Mouse (Mus musculus) liver, embryonic 15.5 days (tissue): ENCODE measurements around the gene Lpp. TPM values are rescaled to one million over a fixed set of nuclear protein-coding genes. Genes with fewer than 3 reads are reported as not detected.

Experiments
- ATAC-seq: fragments of 200-750 bp; cut with Nextera tagmentation; 2 replicates; pipeline ENCODE4 v1.8.0; 2017; ENCODE audit warnings: moderate number of reproducible peaks, mild to moderate bottlenecking, moderate library complexity; ENCODE audit not compliant: insufficient read depth
- H3K27ac ChIP-seq: fragments of 300-500 bp; sonication (generic); replicated peaks from 2 replicates; pipeline ENCODE4 v1.5.1; 2015; ENCODE audit warnings: mild to moderate bottlenecking, inconsistent platforms
- H3K27me3 ChIP-seq: fragments of 300-500 bp; sonication (generic); 2 replicates; pipeline ENCODE4 v1.6.1; 2015; ENCODE audit warnings: mild to moderate bottlenecking, inconsistent platforms
- H3K36me3 ChIP-seq: fragments of 300-500 bp; sonication (generic); replicated peaks from 2 replicates; pipeline ENCODE4 v1.6.1; 2015; ENCODE audit warnings: moderate library complexity, mild to moderate bottlenecking, inconsistent platforms
- H3K4me1 ChIP-seq: fragments of 300-500 bp; sonication (generic); replicated peaks from 2 replicates; pipeline ENCODE4 v1.6.1; 2015; ENCODE audit warnings: inconsistent platforms
- H3K4me2 ChIP-seq: fragments of 300-500 bp; sonication (generic); 2 replicates; pipeline ENCODE4 v1.6.1; 2015; ENCODE audit warnings: moderate library complexity, mild to moderate bottlenecking, inconsistent platforms
- H3K4me3 ChIP-seq: fragments of 300-500 bp; sonication (generic); replicated peaks from 2 replicates; pipeline ENCODE4 v1.5.1; 2015; ENCODE audit warnings: mild to moderate bottlenecking, inconsistent platforms
- H3K9ac ChIP-seq: fragments of 300-500 bp; sonication (generic); 2 replicates; pipeline ENCODE4 v1.6.1; 2015; ENCODE audit warnings: moderate library complexity, mild to moderate bottlenecking, inconsistent platforms
- H3K9me3 ChIP-seq: fragments of 300-500 bp; sonication (generic); replicated peaks from 2 replicates; pipeline ENCODE4 v1.6.1; 2016; ENCODE audit warnings: inconsistent platforms
- WGBS: fragments of 180-500 bp; shearing (Covaris S2); methylation state at CpG from one replicate; pipeline ENCODE4 v1.1.7; 2015; ENCODE audit warnings: mixed read lengths; ENCODE audit not compliant: insufficient replicate concordance; 5-methylcytosine and 5-hydroxymethylcytosine counted together
- polyA plus RNA-seq: library from polyadenylated mRNA; unstranded; fragments of >200 nt; fragmentation: Nextera tagmentation; extraction: Ambion mirVana; gene quantifications from 2 replicates; pipeline ENCODE4 v1.2.1, GENCODE M21; 2015

Lpp gene
- polyA plus RNA-seq, 1 experiment from 2014 or later: 7.2 TPM

GRCm38 (mm10) chr16:24434531-24435114, 41.3 kb downstream of the Lpp start:
- WGBS: 52% methylated on average over 7 of the region's 7 CpGs
- Histone ChIP-seq H3K27ac (no peak overlapping the region), H3K36me3 (no peaks in the 10 kb centered on the region), H3K4me2 (no peak overlapping the region), H3K9ac (no peak overlapping the region), H3K9me3 (no peaks in the 10 kb centered on the region), H3K4me1 (peaks cover 30% of the 10 kb centered on the region), H3K4me3 (no peak overlapping the region), H3K27me3 (no peaks in the 10 kb centered on the region)
- no peak for ATAC-seq

- Histone ChIP-seq H3K4me1 (peaks cover 30% of the 10 kb centered on the region), H3K27me3 (no peaks in the 10 kb centered on the region), H3K4me3 (no peak overlapping the region), H3K36me3 (no peaks in the 10 kb centered on the region), H3K9me3 (no peaks in the 10 kb centered on the region), H3K9ac (no peak overlapping the region), H3K4me2 (no peak overlapping the region), H3K27ac (no peak overlapping the region)
- no peak for ATAC-seq
- WGBS: 46% methylated on average over 6 of the region's 6 CpGs
These were observed 41.8 kb downstream of the Lpp start for GRCm38 (mm10) chr16:24435115-24435553.

DNA sequence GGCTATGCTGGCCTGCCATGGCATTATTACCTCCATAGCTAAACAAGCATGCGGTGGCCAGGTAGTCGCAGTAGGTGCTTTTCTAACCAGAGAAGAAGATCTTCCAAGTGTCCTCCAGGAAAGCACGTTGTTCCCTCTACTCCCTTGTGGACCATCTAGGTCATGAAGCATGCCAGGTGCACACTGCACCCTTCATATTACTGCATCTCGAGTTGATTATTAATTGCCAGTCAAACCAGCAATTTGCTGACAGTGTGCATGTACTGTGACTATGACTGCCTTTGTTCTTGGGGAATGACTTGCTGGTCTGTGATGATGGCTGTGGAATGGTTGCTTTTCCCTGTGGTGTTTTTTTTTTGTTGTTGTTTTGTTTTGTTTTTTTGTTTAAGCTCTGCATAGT, 45.1 kb downstream of the Lpp start:
- Histone ChIP-seq H3K27ac (no peak overlapping the region), H3K36me3 (no peaks in the 10 kb centered on the region)
- 61% methylated on average over 4 of the region's 4 CpGs for WGBS

GRCm38 (mm10) chr16:24441338-24441737, 48.0 kb downstream of the Lpp start:
- Histone ChIP-seq H3K27ac (no peak overlapping the region), H3K27me3 (no peaks in the 10 kb centered on the region), H3K4me3 (no peak overlapping the region), H3K9ac (no peak overlapping the region), H3K4me1 (no peaks in the 10 kb centered on the region), H3K36me3 (no peaks in the 10 kb centered on the region), H3K4me2 (no peak overlapping the region), H3K9me3 (no peaks in the 10 kb centered on the region)
- 48% methylated on average over 1 of the region's 1 CpGs for WGBS
- ATAC-seq: no peak

More for the DNA sequence above, 45.1 kb downstream of the Lpp start:
- no peak overlapping the region for H3K4me2 ChIP-seq
- peaks cover 26% of the 10 kb centered on the region for H3K4me1 ChIP-seq
- no peak for ATAC-seq
- H3K27me3 ChIP-seq: no peaks in the 10 kb centered on the region
- H3K4me3 ChIP-seq: no peak overlapping the region
- H3K9ac ChIP-seq: no peak overlapping the region
- no peaks in the 10 kb centered on the region for H3K9me3 ChIP-seq

GRCm38 (mm10) chr16:24442500-24443122, 49.3 kb downstream of the Lpp start:
- no peak for ATAC-seq
- Histone ChIP-seq H3K36me3 (no peaks in the 10 kb centered on the region), H3K4me3 (no peak overlapping the region), H3K4me1 (0 out of 2 replicates have a peak, but pooled peaks cover 2% of the 10 kb centered on the region), H3K27me3 (no peaks in the 10 kb centered on the region), H3K4me2 (no peak overlapping the region), H3K9ac (no peak overlapping the region), H3K9me3 (no peaks in the 10 kb centered on the region), H3K27ac (no peak overlapping the region)
- WGBS: 59% methylated on average over 5 of the region's 5 CpGs

- H3K4me2 ChIP-seq: no peak overlapping the region
These were observed 49.8 kb downstream of the Lpp start for GRCm38 (mm10) chr16:24443123-24443515.

GRCm38 (mm10) chr16:24443555-24443954, 50.2 kb downstream of the Lpp start:
- H3K4me3 ChIP-seq: no peak overlapping the region
- H3K27me3 ChIP-seq: no peaks in the 10 kb centered on the region
- H3K36me3 ChIP-seq: no peaks in the 10 kb centered on the region
- no peak overlapping the region for H3K9ac ChIP-seq
- H3K27ac ChIP-seq: no peak overlapping the region
- no peak for ATAC-seq
- H3K4me1 ChIP-seq: peaks cover 10% of the 10 kb centered on the region; the same call in 1 of the 2 replicates
- WGBS: 60% methylated on average over 5 of the region's 5 CpGs
- no peak overlapping the region for H3K4me2 ChIP-seq
- H3K9me3 ChIP-seq: no peaks in the 10 kb centered on the region

More at GRCm38 (mm10) chr16:24443123-24443515, 49.8 kb downstream of the Lpp start:
- 61% methylated on average over 7 of the region's 7 CpGs for WGBS
- H3K9ac ChIP-seq: no peak overlapping the region
- no peaks in the 10 kb centered on the region for H3K9me3 ChIP-seq
- H3K4me3 ChIP-seq: no peak overlapping the region
- peaks cover 6% of the 10 kb centered on the region; the same call in 1 of the 2 replicates for H3K4me1 ChIP-seq
- H3K27ac ChIP-seq: no peak overlapping the region
- ATAC-seq: no peak
- H3K27me3 ChIP-seq: no peaks in the 10 kb centered on the region
- no peaks in the 10 kb centered on the region for H3K36me3 ChIP-seq

GRCm38 (mm10) chr16:24444818-24445217, 51.5 kb downstream of the Lpp start:
- no peak overlapping the region for H3K4me3 ChIP-seq
- H3K4me1 ChIP-seq: peaks cover 14% of the 10 kb centered on the region
- H3K27ac ChIP-seq: no peak overlapping the region
- 57% methylated on average over 4 of the region's 4 CpGs for WGBS
- no peak overlapping the region for H3K4me2 ChIP-seq
- no peaks in the 10 kb centered on the region for H3K27me3 ChIP-seq
- no peaks in the 10 kb centered on the region for H3K36me3 ChIP-seq
- no peaks in the 10 kb centered on the region for H3K9me3 ChIP-seq
- H3K9ac ChIP-seq: no peak overlapping the region
- no peak for ATAC-seq

DNA sequence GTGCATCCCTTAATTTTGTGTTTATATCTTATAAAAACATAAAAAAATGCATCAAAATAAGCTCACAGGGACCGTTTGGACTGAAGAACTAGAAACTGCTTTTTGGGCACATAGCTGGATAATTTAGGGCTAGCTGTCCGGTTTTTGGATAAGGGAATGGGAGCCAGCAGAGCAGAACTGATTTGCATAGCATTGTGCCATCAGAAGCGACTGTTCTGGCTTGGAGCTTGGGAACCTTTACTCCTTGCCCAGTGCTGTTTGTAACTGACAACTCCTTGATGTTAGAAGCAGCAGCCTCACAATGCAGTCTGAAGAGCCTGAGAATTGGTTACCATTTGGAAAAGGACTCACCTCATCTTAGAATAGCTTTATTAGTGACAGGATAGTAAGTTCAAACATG, 52.2 kb downstream of the Lpp start:
- ATAC-seq: no peak
- H3K36me3 ChIP-seq: no peaks in the 10 kb centered on the region
- H3K27ac ChIP-seq: no peak overlapping the region
- H3K4me2 ChIP-seq: no peak overlapping the region
- H3K27me3 ChIP-seq: no peaks in the 10 kb centered on the region
- H3K4me1 ChIP-seq: peaks cover 14% of the 10 kb centered on the region
- 58% methylated on average over 3 of the region's 3 CpGs for WGBS
- no peaks in the 10 kb centered on the region for H3K9me3 ChIP-seq
- H3K9ac ChIP-seq: no peak overlapping the region
- no peak overlapping the region for H3K4me3 ChIP-seq

- Histone ChIP-seq H3K27me3 (no peaks in the 10 kb centered on the region), H3K36me3 (no peaks in the 10 kb centered on the region), H3K4me3 (no peak overlapping the region), H3K4me1 (peaks cover 14% of the 10 kb centered on the region), H3K9me3 (no peaks in the 10 kb centered on the region), H3K4me2 (no peak overlapping the region), H3K9ac (no peak overlapping the region), H3K27ac (no peak overlapping the region)
- 8% methylated on average over 1 of the region's 1 CpGs for WGBS
- no peak for ATAC-seq
These were observed 53.1 kb downstream of the Lpp start for GRCm38 (mm10) chr16:24446449-24446848.

GRCm38 (mm10) chr16:24447666-24448492, 54.6 kb downstream of the Lpp start:
- Histone ChIP-seq H3K4me2 (no peak overlapping the region), H3K4me3 (no peak overlapping the region), H3K9ac (no peak overlapping the region), H3K27me3 (no peaks in the 10 kb centered on the region), H3K9me3 (no peaks in the 10 kb centered on the region), H3K36me3 (no peaks in the 10 kb centered on the region), H3K4me1 (peaks cover 14% of the 10 kb centered on the region), H3K27ac (no peak overlapping the region)
- WGBS: 31% methylated on average over 7 of the region's 7 CpGs
- 0 out of 2 replicates have a peak, but pooled peaks have one; percentile 34 for ATAC-seq
